Mouse (Mus musculus) erythroid progenitor cell, adult 5-6 weeks (primary cell): ENCODE results near the gene Serpinf2. TPM values are rescaled to one million over a fixed set of nuclear protein-coding genes. Genes with fewer than 3 reads are reported as not detected.

ENCODE experiments used
- ATAC-seq: replicated peaks from 2 replicates; pipeline ENCODE4 v1.8.0; 2016; ENCODE audit warnings: moderate number of reproducible peaks, mild to moderate bottlenecking, moderate TSS enrichment, inconsistent platforms; ENCODE audit not compliant: poor library complexity, low FRiP score, severe bottlenecking
- total RNA-seq, 2 experiments: library from RNA; stranded (forward) in 1 of 2; stranded (reverse) in 1 of 2; fragments of 150-400 nt in 1 of 2; fragments of 186-747, 209-891 nt in 1 of 2; gene quantifications; 2 replicates each; pipeline versions ENCODE4 v1.2.3 to v1.2.4; 2015 to 2017; ENCODE audit warnings: low replicate concordance in 2 of 2

The Serpinf2 gene
- total RNA-seq, 2 experiments from 2014 or later = 0.98 TPM; not detected in 1

- ATAC-seq = no peak
Measured at GRCm38 (mm10) chr11:75403301-75404052, 35.9 kb downstream of the Serpinf2 start.

DNA sequence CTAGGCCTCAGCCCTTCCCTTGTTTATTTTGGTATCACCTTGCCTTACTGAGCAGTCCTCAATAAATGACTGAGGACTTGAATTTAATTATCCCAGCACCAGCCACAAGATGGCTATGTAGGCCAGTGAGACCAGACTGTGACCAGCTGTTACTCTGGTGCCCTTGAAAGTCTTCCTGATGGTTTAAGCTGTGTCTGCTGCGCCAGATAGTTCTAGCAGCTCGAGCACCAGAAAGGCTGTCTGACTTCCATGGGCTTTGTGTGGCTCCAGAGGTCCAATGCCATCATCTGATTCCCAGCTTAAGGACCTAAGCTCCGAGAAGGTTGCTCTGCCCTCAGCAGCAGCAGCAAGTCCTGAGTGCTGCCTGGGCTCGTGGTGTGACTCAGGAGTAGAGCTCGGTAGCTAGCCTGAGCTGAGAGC, 37.1 kb downstream of the Serpinf2 start:
- peak; percentile 58 for ATAC-seq

DNA sequence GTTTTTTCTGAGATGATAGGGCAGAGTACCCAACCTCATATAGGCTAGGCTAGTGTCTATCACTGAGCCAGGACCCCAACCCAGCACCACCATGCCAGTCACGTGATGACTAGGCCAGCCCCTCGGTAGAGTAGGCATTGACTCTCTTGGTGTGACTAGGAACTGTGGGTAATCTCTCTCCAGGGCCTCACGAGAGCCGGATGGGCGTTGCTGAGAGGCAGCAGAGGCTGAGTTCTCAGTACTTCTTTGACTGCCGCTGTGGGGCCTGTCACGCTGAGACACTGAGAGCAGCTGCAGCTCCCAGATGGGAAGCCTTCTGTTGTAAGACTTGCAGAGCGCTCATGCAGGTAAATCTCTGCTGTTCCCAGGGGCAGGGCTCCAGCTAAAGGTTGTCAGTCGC, 39.3 kb downstream of the Serpinf2 start:
- no peak for ATAC-seq

DNA sequence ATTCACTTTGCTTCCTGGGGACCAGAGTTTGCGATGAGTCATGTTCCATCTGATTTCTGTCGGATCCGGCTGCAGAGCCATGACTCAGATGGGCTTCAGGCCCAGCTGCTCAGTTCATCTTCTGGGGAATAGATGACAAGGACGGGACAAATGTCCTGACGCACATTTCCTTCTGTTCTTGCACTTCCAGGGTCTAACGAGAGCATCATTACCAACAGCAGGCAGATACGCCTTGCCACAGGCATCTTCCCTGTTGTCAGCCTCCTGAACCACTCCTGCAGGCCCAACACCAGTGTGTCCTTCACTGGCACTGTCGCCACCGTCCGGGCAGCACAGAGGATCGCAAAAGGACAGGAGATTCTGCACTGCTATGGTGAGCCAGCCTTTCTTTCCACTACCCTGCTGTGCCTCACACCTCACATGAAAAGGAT, 40.0 kb downstream of the Serpinf2 start:
- ATAC-seq = no peak

DNA sequence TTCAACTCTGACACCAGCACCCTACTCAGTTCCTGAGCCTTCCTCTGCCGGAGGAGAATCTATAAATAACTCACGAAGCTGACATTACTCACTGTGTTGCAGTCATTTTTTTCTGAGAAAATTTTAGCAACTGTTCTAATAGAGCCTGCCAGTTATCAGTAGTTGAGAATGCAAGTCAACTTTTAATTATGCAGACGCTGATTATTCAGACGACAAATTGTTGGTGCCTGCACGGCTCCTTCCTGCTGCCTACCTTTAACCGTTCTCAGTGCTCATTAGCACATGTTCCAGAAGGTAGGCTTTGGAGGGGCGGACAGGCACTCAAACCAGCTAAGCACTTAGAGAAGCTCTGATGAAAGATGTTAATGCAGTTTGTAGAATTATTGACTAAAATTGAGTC, 41.9 kb downstream of the Serpinf2 start:
- ATAC-seq = no peak

DNA sequence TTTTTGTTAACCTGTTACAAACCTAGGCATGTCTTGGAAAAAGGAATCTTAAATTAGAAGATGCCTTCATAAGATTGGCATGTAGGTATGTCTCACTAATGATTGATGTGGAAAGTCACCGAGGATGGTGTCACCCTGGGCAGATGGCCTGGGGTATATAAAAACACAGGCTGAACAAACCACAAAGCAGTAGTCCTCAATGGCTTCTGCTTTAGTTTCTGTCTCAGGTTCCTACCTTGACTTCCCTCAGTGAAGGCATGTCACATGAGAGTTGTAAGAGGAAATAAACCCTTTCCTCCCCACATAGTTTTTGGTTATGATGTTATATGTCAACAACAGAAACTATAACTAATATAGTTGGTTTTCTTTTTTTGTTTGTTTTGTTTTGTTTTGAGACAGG, 43.8 kb downstream of the Serpinf2 start:
- ATAC-seq = no peak

- peak; percentile 34 for ATAC-seq
Measured at GRCm38 (mm10) chr11:75383529-75383928, 55.9 kb downstream of the Serpinf2 start.

Other genes with a start within 250 kb of the Serpinf2 start
- not detected in 2 replicates for gene Dph1, start 248.3 kb downstream of the Serpinf2 start, total RNA-seq (2015; ENCODE audit: low replicate concordance)
- gene Dph1, start 248.3 kb downstream of the Serpinf2 start, total RNA-seq (2017; ENCODE audit: low replicate concordance) = 1.1 and 6.3 TPM in 2 replicates
- gene Rtn4rl1, start 245.8 kb downstream of the Serpinf2 start, total RNA-seq (2015; ENCODE audit: low replicate concordance) = 0.42 and 1.1 TPM in 2 replicates
- not detected in 2 replicates for gene Rtn4rl1, start 245.8 kb downstream of the Serpinf2 start, total RNA-seq (2017; ENCODE audit: low replicate concordance)
- 76.7 and 95.5 TPM in 2 replicates for gene Rpa1, start 91.3 kb downstream of the Serpinf2 start, total RNA-seq (2015; ENCODE audit: low replicate concordance)
- gene Rpa1, start 91.3 kb downstream of the Serpinf2 start, total RNA-seq (2017; ENCODE audit: low replicate concordance) = 100 and 110 TPM in 2 replicates
- 6.1 and 8.4 TPM in 2 replicates for gene Smyd4, start 91.2 kb downstream of the Serpinf2 start, total RNA-seq (2015; ENCODE audit: low replicate concordance)
- 1.1 and 5.3 TPM in 2 replicates for gene Smyd4, start 91.2 kb downstream of the Serpinf2 start, total RNA-seq (2017; ENCODE audit: low replicate concordance)
- 2.9 and 26.0 TPM in 2 replicates for gene Serpinf1, start 16.9 kb downstream of the Serpinf2 start, total RNA-seq (2015; ENCODE audit: low replicate concordance)
- 2.2 TPM in 1 of 2 replicates, not detected in the other for gene Serpinf1, start 16.9 kb downstream of the Serpinf2 start, total RNA-seq (2017; ENCODE audit: low replicate concordance)
- gene Wdr81, start 15.1 kb upstream of the Serpinf2 start, total RNA-seq (2015; ENCODE audit: low replicate concordance) = 39.0 and 53.3 TPM in 2 replicates
- gene Wdr81, start 15.1 kb upstream of the Serpinf2 start, total RNA-seq (2017; ENCODE audit: low replicate concordance) = 45.6 and 48.8 TPM in 2 replicates
- gene Tlcd2, start 22.1 kb upstream of the Serpinf2 start, total RNA-seq (2015; ENCODE audit: low replicate concordance) = 1.8 and 6.7 TPM in 2 replicates
- 1.0 and 17.8 TPM in 2 replicates for gene Tlcd2, start 22.1 kb upstream of the Serpinf2 start, total RNA-seq (2017; ENCODE audit: low replicate concordance)
- gene Prpf8, start 47.2 kb upstream of the Serpinf2 start, total RNA-seq (2015; ENCODE audit: low replicate concordance) = 69.6 and 70.0 TPM in 2 replicates
- 53.6 and 56.5 TPM in 2 replicates for gene Prpf8, start 47.2 kb upstream of the Serpinf2 start, total RNA-seq (2017; ENCODE audit: low replicate concordance)
- gene Rilp, start 70.5 kb upstream of the Serpinf2 start, total RNA-seq (2015; ENCODE audit: low replicate concordance) = not detected in 2 replicates
- gene Rilp, start 70.5 kb upstream of the Serpinf2 start, total RNA-seq (2017; ENCODE audit: low replicate concordance) = 0.26 and 1.3 TPM in 2 replicates
- gene Scarf1, start 73.9 kb upstream of the Serpinf2 start, total RNA-seq (2015; ENCODE audit: low replicate concordance) = not detected in 2 replicates
- gene Scarf1, start 73.9 kb upstream of the Serpinf2 start, total RNA-seq (2017; ENCODE audit: low replicate concordance) = 0.15 TPM in 1 of 2 replicates, not detected in the other
- 4.3 and 6.3 TPM in 2 replicates for gene Slc43a2, start 92.1 kb upstream of the Serpinf2 start, total RNA-seq (2015; ENCODE audit: low replicate concordance)
- 4.5 and 8.2 TPM in 2 replicates for gene Slc43a2, start 92.1 kb upstream of the Serpinf2 start, total RNA-seq (2017; ENCODE audit: low replicate concordance)
- gene Pitpna, start 148.5 kb upstream of the Serpinf2 start, total RNA-seq (2015; ENCODE audit: low replicate concordance) = 39.8 and 49.4 TPM in 2 replicates
- gene Pitpna, start 148.5 kb upstream of the Serpinf2 start, total RNA-seq (2017; ENCODE audit: low replicate concordance) = 18.0 and 33.4 TPM in 2 replicates
- gene Inpp5k, start 191.4 kb upstream of the Serpinf2 start, total RNA-seq (2015; ENCODE audit: low replicate concordance) = 36.8 and 78.8 TPM in 2 replicates
- 38.4 and 46.3 TPM in 2 replicates for gene Inpp5k, start 191.4 kb upstream of the Serpinf2 start, total RNA-seq (2017; ENCODE audit: low replicate concordance)
- gene Myo1c, start 210.9 kb upstream of the Serpinf2 start, total RNA-seq (2015; ENCODE audit: low replicate concordance) = 15.5 and 22.2 TPM in 2 replicates
- 17.3 and 21.2 TPM in 2 replicates for gene Myo1c, start 210.9 kb upstream of the Serpinf2 start, total RNA-seq (2017; ENCODE audit: low replicate concordance)
- 32.1 and 41.5 TPM in 2 replicates for gene Crk, start 239.7 kb upstream of the Serpinf2 start, total RNA-seq (2015; ENCODE audit: low replicate concordance)
- gene Crk, start 239.7 kb upstream of the Serpinf2 start, total RNA-seq (2017; ENCODE audit: low replicate concordance) = 43.8 and 83.8 TPM in 2 replicates